Mouse (Mus musculus): Measurements from ENCODE around the gene Ciao2a. TPM values are rescaled to one million over a fixed set of nuclear protein-coding genes. Genes with fewer than 3 reads are reported as not detected.
A peak's percentile ranks its signal among the peaks of the same experiment; 100 is the strongest.

Ciao2a gene
- polyA plus RNA-seq, 1 experiment from 2014 or later = 110 TPM

DNA sequence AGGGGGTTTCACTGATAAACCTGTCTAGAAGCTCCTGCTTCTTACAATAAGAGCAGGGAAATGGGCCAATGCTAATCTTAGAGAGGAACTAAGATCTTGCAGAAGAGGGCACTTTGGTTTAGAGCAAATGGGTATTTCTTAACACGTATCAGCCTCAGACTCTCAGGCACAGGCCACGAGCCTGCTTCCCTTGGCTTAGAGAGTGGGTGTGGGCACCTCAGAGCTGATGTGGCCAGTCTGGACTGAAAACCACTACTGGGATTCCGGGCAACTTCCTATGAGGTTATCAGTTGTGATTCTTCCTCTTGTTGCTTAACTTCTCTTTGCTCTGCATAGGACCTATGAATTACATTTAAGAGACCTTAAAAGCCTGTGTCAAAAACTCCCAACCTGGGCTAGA lies 12.1 kb upstream of the Ciao2a start:
- DNase-seq (ENCODE audit: low spot score) (peak; percentile 45), ATAC-seq (peak; percentile 62)
- Histone ChIP-seq H3K27ac (ENCODE audit: low read length) (no peak overlapping the region), H3K27me3 (replicated peaks; ENCODE audit: insufficient read depth, low read length) (no peaks in the 10 kb centered on the region), H3K9ac (replicated peaks; ENCODE audit: low read depth) (no peak overlapping the region), H3K36me3 (ENCODE audit: insufficient read depth, low read length) (no peaks in the 10 kb centered on the region), H3K4me1 (ENCODE audit: insufficient read depth, low read depth, low read length) (no peaks in the 10 kb centered on the region), H3K4me3 (ENCODE audit: low read depth, low read length) (no peak overlapping the region), H3K4me2 (replicated peaks; ENCODE audit: low read depth, low read length) (no peak overlapping the region), H3K9me3 (ENCODE audit: low read length) (no peaks in the 10 kb centered on the region)
- TF ChIP-seq CTCF (IDR thresholded peaks at IDR 0.05) (no peak), EP300 (IDR thresholded peaks at IDR 0.05) (no peak)
- 70% methylated on average over 3 of the region's 3 CpGs for WGBS

- TF ChIP-seq EP300 (IDR thresholded peaks at IDR 0.05) = no peak
- no peak for TF ChIP-seq CTCF (IDR thresholded peaks at IDR 0.05)
- Histone ChIP-seq H3K27me3 (replicated peaks; ENCODE audit: insufficient read depth, low read length) (no peaks in the 10 kb centered on the region), H3K4me3 (ENCODE audit: low read depth, low read length) (no peak overlapping the region), H3K9ac (replicated peaks; ENCODE audit: low read depth) (no peak overlapping the region), H3K4me2 (replicated peaks; ENCODE audit: low read depth, low read length) (no peak overlapping the region), H3K9me3 (ENCODE audit: low read length) (no peaks in the 10 kb centered on the region), H3K27ac (ENCODE audit: low read length) (peak overlapping the region; percentile 49), H3K4me1 (ENCODE audit: insufficient read depth, low read depth, low read length) (no peaks in the 10 kb centered on the region), H3K36me3 (ENCODE audit: insufficient read depth, low read length) (no peaks in the 10 kb centered on the region)
- WGBS = 53% methylated on average over 8 of the region's 8 CpGs
- peak; percentile 79 for ATAC-seq
- DNase-seq (ENCODE audit: low spot score) = peak; percentile 73
These were observed 9.5 kb upstream of the Ciao2a start for GRCm38 (mm10) chr9:66116890-66117289.

GRCm38 (mm10) chr9:66119498-66119897 lies 6.9 kb upstream of the Ciao2a start:
- H3K9me3 ChIP-seq (ENCODE audit: low read length) = no peaks in the 10 kb centered on the region
- H3K4me1 ChIP-seq (ENCODE audit: insufficient read depth, low read depth, low read length) = no peaks in the 10 kb centered on the region; the same call in 1 of the 2 replicates
- no peak overlapping the region for H3K4me3 ChIP-seq (ENCODE audit: low read depth, low read length)
- H3K27me3 ChIP-seq (replicated peaks; ENCODE audit: insufficient read depth, low read length) = no peaks in the 10 kb centered on the region
- DNase-seq (ENCODE audit: low spot score) (no peak), ATAC-seq (no peak)
- H3K4me2 ChIP-seq (replicated peaks; ENCODE audit: low read depth, low read length) = no peak overlapping the region
- H3K36me3 ChIP-seq (ENCODE audit: insufficient read depth, low read length) = no peaks in the 10 kb centered on the region
- no peak overlapping the region for H3K27ac ChIP-seq (ENCODE audit: low read length)
- WGBS = 76% methylated on average over 2 of the region's 2 CpGs
- no peak for TF ChIP-seq CTCF (IDR thresholded peaks at IDR 0.05)
- no peak for TF ChIP-seq EP300 (IDR thresholded peaks at IDR 0.05)
- H3K9ac ChIP-seq (replicated peaks; ENCODE audit: low read depth) = no peak overlapping the region

- no peak overlapping the region for H3K4me2 ChIP-seq (replicated peaks; ENCODE audit: low read depth, low read length)
- no peaks in the 10 kb centered on the region for H3K36me3 ChIP-seq (ENCODE audit: insufficient read depth, low read length)
- DNase-seq (ENCODE audit: low spot score) (no peak), ATAC-seq (no peak)
- no peak overlapping the region for H3K27ac ChIP-seq (ENCODE audit: low read length)
- TF ChIP-seq CTCF (IDR thresholded peaks at IDR 0.05) = no peak
- TF ChIP-seq EP300 (IDR thresholded peaks at IDR 0.05) = no peak
- no peaks in the 10 kb centered on the region for H3K9me3 ChIP-seq (ENCODE audit: low read length)
- H3K4me1 ChIP-seq (ENCODE audit: insufficient read depth, low read depth, low read length) = no peaks in the 10 kb centered on the region; the same call in 1 of the 2 replicates
- no peak overlapping the region for H3K4me3 ChIP-seq (ENCODE audit: low read depth, low read length)
- 94% methylated on average over 4 of the region's 4 CpGs for WGBS
- no peaks in the 10 kb centered on the region for H3K27me3 ChIP-seq (replicated peaks; ENCODE audit: insufficient read depth, low read length)
- no peak overlapping the region for H3K9ac ChIP-seq (replicated peaks; ENCODE audit: low read depth)
These were observed 6.3 kb upstream of the Ciao2a start for GRCm38 (mm10) chr9:66120106-66120505.

DNA sequence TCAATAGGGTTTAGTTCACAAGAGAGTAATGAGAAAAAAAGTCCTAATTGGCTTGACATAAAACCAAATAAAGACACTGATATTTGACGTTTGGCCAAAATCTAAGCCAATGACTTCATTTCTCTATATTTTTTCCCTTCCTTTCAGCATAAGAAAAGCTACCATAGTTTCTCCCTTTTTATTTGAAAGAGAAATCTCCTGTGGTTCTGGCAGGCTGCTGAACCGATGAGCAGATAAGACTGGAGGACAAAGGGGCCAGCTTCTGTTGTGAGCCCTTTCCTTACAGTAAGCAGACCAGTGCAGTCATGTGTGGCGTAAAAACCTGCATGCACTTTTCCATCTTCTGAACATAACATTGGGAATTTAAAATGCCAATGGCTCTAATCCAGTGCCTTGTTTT lies 5.5 kb upstream of the Ciao2a start:
- no peaks in the 10 kb centered on the region for H3K36me3 ChIP-seq (ENCODE audit: insufficient read depth, low read length)
- H3K9ac ChIP-seq (replicated peaks; ENCODE audit: low read depth) = no peak overlapping the region
- H3K4me3 ChIP-seq (ENCODE audit: low read depth, low read length) = no peak overlapping the region
- WGBS = 87% methylated on average over 3 of the region's 3 CpGs
- ATAC-seq (no peak), DNase-seq (ENCODE audit: low spot score) (no peak)
- no peak overlapping the region for H3K4me2 ChIP-seq (replicated peaks; ENCODE audit: low read depth, low read length)
- no peaks in the 10 kb centered on the region for H3K27me3 ChIP-seq (replicated peaks; ENCODE audit: insufficient read depth, low read length)
- H3K9me3 ChIP-seq (ENCODE audit: low read length) = no peaks in the 10 kb centered on the region
- TF ChIP-seq CTCF (IDR thresholded peaks at IDR 0.05) = no peak
- TF ChIP-seq EP300 (IDR thresholded peaks at IDR 0.05) = no peak
- H3K27ac ChIP-seq (ENCODE audit: low read length) = no peak overlapping the region
- peaks cover 3% of the 10 kb centered on the region; the same call in 1 of the 2 replicates for H3K4me1 ChIP-seq (ENCODE audit: insufficient read depth, low read depth, low read length)

DNA sequence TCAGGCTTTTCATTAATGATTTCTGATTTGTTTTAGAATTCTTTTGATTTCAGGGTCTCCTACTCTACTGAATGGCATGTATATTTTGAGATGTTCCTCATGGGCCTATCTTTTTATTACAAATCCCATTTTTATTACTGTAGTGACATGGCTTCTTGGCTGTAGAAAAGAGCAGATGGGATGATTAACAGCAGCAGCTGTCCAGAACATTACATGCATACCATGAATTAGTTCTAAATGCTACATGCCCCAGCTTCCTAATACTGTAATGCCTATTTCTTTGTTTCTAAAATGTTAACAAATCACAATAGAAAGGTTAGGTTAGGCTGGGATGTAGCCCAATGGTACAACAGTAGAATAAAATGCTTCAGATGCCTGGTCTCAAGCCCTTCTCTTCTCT lies 5.0 kb upstream of the Ciao2a start:
- peaks cover 3% of the 10 kb centered on the region; the same call in 1 of the 2 replicates for H3K4me1 ChIP-seq (ENCODE audit: insufficient read depth, low read depth, low read length)
- ATAC-seq = no peak
- H3K4me3 ChIP-seq (ENCODE audit: low read depth, low read length) = no peak overlapping the region
- no peak for DNase-seq (ENCODE audit: low spot score)
- H3K27me3 ChIP-seq (replicated peaks; ENCODE audit: insufficient read depth, low read length) = no peaks in the 10 kb centered on the region
- no peak overlapping the region for H3K4me2 ChIP-seq (replicated peaks; ENCODE audit: low read depth, low read length)
- no peaks in the 10 kb centered on the region for H3K9me3 ChIP-seq (ENCODE audit: low read length)
- H3K9ac ChIP-seq (replicated peaks; ENCODE audit: low read depth) = no peak overlapping the region
- H3K27ac ChIP-seq (ENCODE audit: low read length) = no peak overlapping the region
- no peaks in the 10 kb centered on the region for H3K36me3 ChIP-seq (ENCODE audit: insufficient read depth, low read length)
- TF ChIP-seq EP300 (IDR thresholded peaks at IDR 0.05) (no peak), CTCF (IDR thresholded peaks at IDR 0.05) (no peak)

- no peak for TF ChIP-seq EP300 (IDR thresholded peaks at IDR 0.05)
- no peaks in the 10 kb centered on the region for H3K36me3 ChIP-seq (ENCODE audit: insufficient read depth, low read length)
- no peaks in the 10 kb centered on the region for H3K27me3 ChIP-seq (replicated peaks; ENCODE audit: insufficient read depth, low read length)
- WGBS = 1% methylated on average over 5 of the region's 5 CpGs
- no peak for DNase-seq (ENCODE audit: low spot score)
- 0 out of 2 replicates have a peak overlapping the region, but pooled peaks have one; percentile 73 for H3K9ac ChIP-seq (replicated peaks; ENCODE audit: low read depth)
- H3K27ac ChIP-seq (ENCODE audit: low read length) = peak overlapping the region; percentile 88; the same call in 1 of the 2 replicates
- H3K9me3 ChIP-seq (ENCODE audit: low read length) = no peaks in the 10 kb centered on the region
- H3K4me3 ChIP-seq (ENCODE audit: low read depth, low read length) = peak overlapping the region; percentile 82
- no peak for ATAC-seq
- peak overlapping the region; percentile 71 for H3K4me2 ChIP-seq (replicated peaks; ENCODE audit: low read depth, low read length)
- H3K4me1 ChIP-seq (ENCODE audit: insufficient read depth, low read depth, low read length) = peaks cover 3% of the 10 kb centered on the region; the same call in 1 of the 2 replicates
These were observed 2.8 kb upstream of the Ciao2a start for GRCm38 (mm10) chr9:66123648-66124047.

Measured in lung, postnatal 0 days (tissue).